Mouse (Mus musculus) spleen, postnatal 36 days (tissue): ENCODE measurements around the gene Socs7.

Source experiments
- DNase-seq, 2 experiments: peaks; one replicate each; pipeline ENCODE4 v3.0.0; 2022; ENCODE audit warnings: low spot score in 2 of 2, mixed read lengths in 1 of 2

Socs7 gene

DNA sequence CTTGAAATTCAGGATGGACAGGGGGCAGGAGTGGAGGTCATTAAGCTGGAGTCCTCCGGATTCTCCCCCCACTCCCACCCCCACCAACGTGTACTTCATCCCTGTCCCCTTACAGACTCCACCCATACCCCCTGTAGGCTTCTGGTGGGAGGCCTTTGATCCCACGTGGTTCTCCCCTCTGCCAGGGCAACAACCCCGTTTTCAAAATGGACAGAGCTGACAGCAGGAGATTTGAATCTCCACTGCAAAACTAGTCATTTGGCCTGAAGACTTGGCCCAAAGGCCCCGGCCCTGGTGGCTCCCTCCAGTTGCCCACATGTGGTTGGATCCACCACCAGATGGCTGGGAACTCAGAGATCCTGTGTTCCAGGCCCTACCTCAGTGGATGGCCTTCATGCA lies 54.3 kb downstream of the Socs7 start:
- DNase-seq, result no peak

DNA sequence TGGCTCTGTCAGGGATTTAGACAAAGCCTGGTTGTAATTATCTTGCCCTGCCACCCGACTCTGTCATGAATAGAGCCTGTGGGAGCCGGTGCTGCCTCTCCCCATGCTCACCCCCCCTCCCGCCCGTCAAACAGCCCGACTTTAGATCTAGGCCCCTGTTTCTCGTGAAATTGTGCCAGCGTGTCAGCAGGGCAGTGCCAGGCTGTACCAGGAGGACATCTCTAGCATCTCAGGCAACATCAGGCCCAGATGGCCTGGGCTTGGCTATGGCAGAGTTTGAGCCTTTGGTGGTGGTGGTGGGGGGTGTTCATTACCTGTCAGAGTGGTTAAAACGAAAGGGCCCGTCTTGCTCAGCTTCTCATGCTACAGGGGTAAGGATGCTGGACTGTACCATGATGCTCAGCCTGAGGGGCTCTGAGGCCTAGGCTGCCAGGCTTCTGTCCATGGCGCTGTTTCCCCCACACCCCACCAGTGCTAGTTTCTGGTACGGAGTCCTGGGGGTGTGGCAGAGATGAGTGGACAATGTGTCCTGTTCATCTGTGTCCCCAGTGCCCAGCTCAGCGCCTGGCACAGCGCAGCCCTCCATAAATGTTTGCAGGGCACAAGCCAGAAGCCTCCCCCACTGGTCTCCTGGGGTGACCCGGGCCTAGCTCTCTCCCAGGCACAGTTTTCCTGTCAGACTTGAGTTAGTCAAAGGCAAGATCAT lies 56.6 kb downstream of the Socs7 start:
- no peak for DNase-seq

DNA sequence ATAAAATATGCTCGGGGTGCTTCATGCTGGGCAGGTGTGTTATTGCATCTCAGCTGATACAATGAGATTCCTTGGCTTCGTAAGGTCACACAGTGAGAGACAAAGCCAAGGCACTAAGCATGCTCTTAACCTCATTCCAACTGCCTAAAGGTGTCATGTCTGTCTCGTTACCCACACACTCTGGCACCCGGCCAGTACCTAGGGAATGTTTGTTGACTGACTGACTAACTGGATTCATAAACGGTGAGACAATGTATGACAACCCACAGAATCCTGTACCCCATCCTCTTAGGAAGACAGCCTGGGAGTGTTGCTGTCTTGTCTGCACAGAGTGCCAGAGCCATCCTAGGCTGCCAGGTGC lies 57.2 kb downstream of the Socs7 start:
- DNase-seq, result no peak

DNA sequence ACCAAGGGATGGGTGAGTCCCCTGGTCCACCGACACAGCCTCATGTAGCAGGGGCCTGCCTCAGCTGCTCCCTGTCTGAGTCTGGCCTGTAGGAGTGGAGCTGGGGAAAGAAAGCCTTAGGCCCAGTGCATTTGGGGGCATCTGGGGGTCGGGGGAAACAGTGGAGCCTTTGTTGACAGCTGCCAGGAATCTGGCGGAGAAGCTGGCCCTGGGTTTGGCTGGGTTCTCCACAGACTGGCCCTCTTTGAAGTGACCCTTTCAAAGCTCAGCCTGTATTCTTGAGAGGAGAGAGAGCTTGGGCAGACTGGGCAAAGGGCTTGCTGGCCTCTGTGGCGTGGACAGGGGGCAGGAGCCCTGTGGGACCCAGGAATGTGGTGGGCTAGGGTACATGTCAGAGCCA lies 60.2 kb downstream of the Socs7 start:
- no peak for DNase-seq

DNA sequence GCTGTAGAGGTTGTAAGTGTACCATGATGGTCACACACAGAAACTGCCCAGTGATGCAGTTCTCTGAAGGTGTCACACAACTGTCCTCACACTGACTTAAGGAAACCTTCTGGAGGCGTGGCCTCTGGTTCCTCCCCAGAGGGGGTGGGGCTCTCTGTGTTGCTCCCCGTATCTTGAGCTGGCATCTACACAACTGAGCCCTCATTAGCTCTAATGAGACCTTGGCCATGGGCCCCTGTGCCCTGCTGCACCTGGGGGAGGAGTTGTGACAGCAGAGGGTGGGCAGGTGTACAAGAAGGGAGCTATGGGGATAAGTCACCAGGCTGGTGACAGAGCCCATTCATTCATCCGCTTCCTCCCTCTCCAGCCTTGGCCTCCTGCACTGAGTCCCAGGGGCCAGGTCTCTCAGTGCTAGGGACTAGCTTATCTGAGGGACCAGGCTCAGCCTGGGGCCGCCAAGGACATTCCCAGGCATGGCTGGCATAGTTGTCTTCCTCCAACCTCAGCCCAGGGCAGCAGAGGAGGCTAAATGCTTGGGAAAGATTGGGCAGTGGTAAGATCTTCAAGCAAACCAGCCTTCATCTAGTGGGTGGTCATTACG lies 61.8 kb downstream of the Socs7 start:
- DNase-seq, result no peak

DNA sequence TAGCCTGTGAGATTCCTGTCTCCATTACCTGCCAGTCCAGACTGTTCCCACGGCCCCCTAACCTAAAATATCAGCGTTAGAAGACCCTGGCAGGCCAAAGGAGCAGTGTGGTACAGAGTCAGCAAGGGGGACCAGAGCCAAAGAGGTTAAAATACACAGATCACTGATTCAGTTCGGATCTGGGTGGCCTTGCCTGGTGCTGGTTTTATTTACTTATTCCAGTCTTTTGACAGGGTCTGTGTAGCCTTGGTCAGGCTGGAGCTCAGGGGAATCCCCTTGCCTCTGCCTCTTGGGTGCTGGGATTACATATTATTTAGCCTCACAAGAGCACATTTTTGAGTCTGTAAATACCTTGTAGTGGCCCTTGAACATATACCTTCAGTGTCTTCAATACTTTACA lies 62.5 kb downstream of the Socs7 start:
- DNase-seq, result no peak

DNA sequence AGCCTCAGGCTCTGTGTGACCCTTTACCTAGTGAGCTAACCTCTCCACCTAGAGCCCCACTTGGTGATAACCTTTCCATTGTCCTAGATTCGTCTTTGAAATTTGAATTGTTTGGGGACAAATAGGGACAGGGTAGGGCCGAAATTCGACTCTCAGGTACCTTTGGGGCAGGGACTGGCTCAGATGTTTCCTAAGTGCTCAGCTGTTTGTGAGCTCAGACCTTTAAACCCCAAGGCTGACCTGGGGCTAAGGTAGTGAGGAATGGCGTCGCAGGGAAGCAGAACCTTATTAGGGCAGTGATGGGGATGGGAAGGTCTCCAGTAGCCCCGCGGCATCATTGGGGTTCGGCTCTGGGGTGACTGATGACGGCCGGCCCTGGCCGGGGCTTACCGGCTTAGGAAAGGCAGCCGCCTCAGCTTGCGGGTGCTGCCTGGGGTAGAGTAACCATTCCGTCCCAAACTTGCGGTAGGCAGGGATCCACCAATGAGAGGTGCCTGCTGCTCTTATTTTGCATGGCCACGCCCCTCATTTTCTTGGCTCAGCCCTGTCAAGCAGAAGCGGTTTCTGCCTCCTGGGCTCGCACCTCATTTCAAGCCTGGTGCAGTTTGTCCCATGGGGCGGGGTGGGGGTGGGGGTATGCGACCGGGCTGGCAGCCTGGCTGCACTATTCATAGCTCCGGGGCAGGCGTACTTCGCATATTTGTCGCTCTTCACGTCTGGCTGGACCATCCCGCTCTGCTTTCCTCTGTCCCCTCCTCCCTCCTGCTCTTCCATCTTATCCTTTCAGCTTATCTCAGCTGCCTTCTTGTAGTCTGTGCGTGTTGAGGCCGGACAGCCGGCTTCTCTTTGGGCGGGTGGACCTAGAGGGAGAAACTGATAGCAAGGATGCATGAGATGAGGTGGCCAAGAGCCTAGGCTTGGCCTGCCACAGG lies 65.7 kb downstream of the Socs7 start:
- DNase-seq, result peak; percentile 82 to 86

DNA sequence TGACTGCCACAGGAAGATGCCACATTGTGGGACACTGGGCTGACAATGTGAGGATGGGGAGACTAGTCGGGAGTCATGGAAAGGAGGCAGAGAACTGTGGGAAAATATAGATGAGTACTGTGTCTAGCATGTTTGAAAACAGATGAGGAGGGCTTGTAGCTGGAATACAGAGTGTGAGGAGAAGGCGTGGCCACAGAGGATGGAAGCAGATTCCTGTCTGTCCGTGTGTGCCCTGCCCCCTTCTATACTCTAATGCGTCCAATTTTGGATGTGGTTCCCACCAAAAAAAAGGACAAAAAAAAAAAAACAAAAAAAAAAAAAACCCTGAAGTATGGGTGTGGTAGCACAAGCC lies 66.4 kb downstream of the Socs7 start:
- no peak for DNase-seq

DNA sequence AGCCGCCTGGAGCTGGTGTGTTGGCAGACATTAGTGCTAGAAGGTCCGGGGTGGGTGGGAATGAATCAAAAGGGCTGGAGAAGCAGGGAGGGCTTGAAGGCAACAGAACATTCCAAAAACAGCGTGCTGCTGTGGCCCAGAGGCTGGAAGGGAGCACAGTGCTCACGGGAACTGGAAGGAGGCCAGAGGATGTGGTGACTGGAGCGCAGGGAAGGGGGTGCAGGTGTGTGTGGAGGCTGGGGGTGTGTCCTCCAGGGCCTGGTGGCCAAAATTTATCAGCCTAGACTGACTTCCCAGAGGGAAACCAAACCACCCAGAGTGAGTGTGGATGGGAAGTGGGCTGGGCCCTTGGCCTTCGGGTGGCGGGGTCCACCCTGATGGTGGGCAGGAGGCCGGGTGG lies 67.3 kb downstream of the Socs7 start:
- no peak for DNase-seq

DNA sequence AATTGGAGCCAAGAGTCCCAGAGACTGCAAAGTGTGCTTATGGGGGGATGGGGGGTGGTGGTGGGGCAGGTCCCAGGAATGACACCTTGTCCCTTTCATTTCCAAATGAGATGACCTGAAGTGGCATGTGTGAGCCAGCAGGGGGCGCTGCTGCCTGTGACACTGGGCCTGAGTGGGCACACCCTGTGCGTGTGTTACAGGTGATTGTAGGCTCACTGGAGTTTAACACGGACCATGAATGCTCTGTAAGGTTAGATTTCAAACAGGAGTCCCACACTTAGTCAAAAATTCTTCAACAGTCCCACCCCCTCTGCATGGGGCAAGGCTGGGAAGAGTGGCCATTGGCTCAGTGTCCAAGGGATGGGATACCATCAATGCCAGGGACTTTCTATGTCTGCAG lies 69.7 kb downstream of the Socs7 start:
- DNase-seq, result peak; percentile 52 to 73

DNA sequence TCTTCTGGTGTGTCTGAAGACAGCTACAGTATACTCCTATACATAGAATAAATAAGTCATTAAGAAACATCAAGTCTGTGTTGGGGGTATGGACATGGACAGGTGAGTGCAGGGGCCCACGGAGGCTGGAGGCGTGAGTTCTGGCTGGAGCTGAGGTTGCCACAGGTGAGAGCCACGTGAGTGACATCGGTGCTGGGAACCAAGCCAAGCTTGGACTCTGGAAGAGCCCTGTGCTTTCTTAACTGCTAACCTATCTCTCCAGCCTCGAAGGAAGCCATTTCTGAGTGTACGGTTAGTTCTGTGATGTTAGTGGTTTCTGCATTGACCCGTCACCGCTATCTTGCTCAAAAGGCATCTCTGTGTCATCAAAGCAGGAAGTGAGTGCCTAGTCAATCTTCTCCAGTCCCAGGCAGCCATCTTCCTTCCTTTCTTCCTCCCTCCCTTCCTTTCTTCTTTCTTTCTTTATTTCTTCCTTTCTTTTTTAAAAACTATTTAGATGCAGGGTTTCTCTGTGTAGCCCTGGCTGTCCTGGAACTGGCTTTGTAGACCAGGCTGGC lies 70.7 kb downstream of the Socs7 start:
- no peak for DNase-seq

DNA sequence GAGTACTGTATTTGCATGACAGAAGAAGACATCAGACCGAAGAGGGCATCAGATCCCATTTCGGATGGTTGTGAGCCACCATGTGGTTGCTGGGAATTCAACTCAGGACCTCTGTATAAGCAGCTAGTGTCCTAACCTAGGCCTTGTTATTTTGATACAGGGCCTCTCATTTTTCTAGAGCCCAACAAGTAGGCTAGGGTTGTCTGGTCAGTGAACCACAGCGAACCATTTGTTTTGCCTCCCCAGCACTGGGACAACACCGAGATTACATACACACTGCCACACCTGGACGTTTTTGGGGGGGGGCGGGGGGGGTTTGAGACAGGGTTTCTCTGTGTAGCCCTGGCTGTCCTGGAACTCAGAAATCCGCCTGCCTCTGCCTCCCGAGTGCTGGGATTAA lies 71.8 kb downstream of the Socs7 start:
- no peak for DNase-seq

DNA sequence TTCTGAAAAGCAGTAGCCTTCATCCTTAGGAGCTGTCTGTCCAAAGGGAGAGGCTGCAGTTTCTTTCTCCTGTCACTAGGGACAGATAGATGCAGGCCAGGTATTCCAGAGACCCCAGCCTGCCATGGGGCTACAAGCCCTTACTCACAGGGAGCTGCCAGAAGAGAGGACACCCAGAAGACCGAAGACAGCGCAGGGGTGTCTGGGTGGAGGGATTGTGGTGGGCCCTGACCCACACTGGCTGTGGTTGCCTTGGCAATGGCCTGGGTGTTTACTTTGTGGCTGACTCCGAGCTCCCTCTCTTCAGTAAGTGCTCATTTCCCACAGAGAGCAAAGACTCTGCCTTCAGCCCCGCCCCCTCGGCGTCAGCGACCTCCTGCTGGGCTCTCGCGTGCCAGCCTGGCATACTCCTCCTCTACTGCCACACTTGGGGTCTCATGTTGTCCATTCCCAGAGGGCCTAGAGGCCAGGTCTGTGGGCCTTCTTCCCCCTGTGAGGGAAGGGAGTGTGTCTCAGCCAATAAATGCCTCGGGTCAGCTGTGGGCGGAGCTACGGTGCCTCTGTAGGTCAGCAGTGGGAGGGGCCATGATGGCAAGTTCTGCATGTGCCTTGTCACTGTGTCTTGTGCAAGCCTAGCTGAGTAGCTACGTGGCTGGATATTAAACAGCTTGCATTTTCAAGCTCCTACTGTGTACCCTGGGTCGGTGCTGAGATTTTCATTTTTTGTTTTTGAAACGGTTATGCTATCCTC lies 72.5 kb downstream of the Socs7 start:
- peak; percentile 88 to 93 for DNase-seq

DNA sequence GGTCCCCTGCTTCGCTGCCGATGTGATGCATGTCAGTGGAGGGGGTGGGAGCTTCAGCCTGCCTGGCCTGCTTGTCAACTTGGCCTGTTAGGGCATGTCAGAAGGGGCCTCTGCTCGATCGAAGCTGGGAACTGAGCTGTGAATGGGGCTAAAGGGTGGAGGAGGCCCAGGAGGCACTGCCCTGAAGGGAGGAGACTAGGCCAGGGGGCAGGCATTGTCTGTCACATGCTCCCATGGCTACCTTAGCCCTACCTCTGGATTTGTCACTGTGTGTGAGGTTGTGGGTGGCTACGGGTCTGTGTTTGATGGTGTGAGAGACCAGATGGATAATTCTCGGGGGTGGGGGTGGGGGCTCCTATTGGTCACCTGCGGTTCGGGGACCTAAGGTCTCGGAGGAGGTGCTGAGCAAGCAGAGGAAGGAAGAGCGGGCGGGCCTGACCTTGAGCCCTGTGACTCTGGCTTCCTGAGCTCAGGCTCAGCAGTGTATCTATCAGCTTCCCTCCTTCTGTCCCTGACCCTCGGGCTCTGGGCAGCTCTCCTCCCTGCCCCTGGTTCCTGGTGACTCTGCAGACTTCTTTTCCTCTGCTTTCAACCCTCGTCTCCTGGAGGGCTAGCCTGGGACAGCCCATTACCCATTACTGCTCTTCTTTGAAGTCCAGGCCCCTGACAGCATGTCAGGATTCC lies 73.6 kb downstream of the Socs7 start:
- DNase-seq, result peak in 1 of 2 experiments; percentile 40

DNA sequence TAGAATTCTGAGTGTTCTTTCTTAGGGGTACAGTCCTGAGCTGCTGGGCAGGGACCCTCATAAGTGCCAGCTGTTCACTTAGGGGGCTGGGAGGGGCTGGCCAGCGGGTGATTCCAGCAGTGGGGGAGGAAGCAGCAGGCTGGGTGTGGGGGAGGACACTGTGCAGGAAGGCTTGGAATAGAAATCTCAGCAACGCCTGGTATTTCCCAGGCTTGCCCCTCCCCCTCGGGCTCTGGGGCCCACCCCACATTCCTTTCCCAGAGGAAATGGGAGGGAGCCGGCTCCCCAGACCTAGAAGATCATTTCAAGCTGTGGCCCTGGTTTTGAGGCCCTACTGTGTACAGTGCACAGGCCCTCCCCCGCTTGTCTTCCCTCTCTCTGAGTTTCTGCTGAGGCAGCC lies 75.4 kb downstream of the Socs7 start:
- peak; percentile 27 to 44 for DNase-seq

DNA sequence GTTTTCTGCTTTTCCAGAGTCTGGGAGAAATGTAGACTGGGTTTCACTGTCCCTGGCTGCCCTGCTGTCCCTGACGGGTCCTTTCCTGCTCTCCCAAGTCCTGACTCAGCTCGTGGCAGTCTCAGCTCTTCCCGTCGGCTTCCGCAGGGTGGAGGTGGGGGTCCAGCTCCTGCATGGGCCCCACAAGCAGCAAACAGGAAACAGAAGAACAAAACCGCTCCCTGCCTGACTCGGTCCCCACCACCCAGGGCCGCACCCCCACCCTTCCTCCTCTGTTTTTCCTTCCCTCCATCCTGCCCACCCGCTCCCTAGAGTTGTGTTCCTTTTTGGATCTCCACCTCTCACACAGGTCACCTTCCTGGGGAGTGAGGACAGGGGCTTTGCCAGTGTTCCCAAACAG lies 76.5 kb downstream of the Socs7 start:
- DNase-seq, result no peak

DNA sequence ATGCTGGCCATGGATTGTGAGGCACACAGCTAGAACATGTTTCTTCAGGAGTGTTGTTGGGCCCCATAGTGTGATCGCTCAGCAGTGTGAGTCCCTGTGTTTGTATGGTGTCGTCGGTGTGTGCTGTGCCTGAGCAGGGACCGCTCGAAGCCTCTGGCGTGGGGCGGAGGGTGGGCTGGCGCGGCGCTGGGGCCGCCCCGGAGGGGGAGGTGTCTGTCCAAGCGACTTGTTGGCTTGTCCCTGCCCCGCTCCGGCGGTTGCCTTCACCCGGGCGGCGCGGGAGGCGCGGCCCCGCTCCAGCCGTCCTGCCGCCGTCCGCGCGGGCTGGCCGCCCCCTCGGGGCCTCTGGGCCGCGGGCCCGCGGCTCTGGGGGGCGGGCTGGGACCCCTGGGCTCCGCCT lies 77.6 kb downstream of the Socs7 start:
- peak; percentile 65 to 70 for DNase-seq

DNA sequence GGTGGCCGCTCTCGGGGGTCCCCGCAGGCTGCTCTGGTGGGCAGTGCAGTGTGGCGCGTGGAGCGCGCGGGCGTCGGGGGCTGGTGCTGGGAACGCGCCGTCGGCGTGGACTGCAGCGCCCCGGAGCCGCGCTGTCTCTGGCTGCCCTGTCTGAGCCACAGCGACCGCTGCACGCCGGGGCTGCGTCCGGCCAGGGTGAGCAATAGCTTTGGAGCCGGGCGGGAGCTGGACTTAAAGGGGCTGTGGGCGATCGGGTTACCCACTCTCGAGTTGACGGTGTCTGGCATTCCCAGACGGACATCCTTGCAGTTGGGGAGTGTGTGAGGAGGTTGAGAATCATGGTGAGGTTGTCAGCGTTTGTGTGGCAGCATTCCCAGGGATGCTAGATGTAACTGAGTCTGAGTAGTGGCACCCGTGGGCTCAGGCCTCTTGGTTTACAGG lies 78.1 kb downstream of the Socs7 start:
- DNase-seq, result no peak

DNA sequence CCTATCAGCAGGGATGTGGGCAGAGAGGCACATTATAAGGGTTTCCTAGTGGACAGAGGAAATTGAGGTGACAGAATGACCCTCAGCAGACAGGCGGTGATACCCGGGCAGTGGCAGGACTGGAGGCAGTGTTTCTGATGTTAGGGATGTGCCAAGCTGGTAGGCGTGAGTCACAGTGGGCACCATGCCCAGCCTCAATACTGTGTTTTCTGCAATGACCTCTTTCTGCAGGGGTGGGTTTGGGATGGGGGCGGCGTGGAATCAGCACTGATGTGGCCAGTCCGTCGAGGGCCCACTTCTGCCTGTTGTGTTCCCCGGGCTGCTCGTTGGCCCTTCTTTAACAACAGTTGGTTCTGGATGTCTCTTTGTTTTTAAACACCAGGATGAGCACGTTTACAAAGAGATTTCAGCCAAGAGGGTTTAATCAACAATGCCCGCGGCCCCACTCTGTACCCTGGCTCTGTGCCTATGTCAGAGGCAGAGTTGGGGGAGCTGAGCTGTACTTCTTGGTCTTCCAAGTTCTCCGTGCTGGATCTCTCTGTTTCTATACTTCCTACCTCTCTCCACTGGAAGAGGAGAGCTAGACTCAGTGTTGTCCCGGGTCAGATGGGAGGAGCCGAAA lies 78.8 kb downstream of the Socs7 start:
- no peak for DNase-seq

DNA sequence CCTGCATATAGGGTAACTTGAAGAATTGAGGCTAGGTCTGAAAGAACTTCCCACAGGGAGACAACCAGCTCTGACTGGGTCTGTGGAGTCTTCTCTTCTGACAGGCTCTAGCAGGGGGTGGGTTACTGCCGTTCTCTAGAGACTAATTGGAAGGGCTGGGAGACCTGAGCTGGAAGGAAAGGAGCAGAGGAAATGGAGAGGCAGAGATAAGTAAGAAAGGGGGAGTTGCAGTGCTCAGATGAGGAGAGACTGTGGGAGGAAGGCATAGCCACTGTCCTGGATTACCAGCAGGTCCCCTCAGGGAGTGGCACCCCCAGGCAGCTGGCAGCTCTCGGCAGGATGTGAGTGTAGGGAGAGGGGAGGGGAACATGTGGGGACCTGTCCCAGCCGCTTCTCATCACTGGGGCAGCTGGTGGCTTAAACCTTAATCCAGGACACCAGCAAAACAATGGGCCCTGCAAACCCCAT lies 79.3 kb downstream of the Socs7 start:
- no peak for DNase-seq
